Mouse (Mus musculus) gastrocnemius, adult 2 months (tissue): ENCODE results near the gene Ptpn18. TPM values are rescaled to one million over a fixed set of nuclear protein-coding genes. Genes with fewer than 3 reads are reported as not detected.
A peak's percentile ranks its signal among the peaks of the same experiment; 100 is the strongest.
"Not testable (repeated sequence)": the region's sequence is repeated elsewhere in the genome, so short reads cannot be mapped to it uniquely, and the experiment has no call there.

Experiments
- DNase-seq: peaks from one replicate; pipeline ENCODE4 v3.0.0; 2022
- H3K27ac ChIP-seq: fragments of 200-600 bp; 2 replicates; pipeline ENCODE4 v1.8.1; 2022; ENCODE audit warnings: mild to moderate bottlenecking
- H3K4me3 ChIP-seq: fragments of 200-600 bp; 2 replicates; pipeline ENCODE4 v1.8.1; 2022; ENCODE audit warnings: mild to moderate bottlenecking, moderate library complexity
- CTCF ChIP-seq: fragments of 200-600 bp; IDR thresholded peaks from 2 replicates; pipeline ENCODE4 v1.8.1; 2022; ENCODE audit warnings: antibody characterized with exemption, mild to moderate bottlenecking, moderate library complexity
- intact Hi-C: fragments of 180-260 bp; cut with DNase I; formaldehyde crosslinking; loops from one replicate; pipeline ENCODE4 v1.15.1; 2025
- long read RNA-seq, 2 experiments: library from polyadenylated mRNA; stranded (forward); transcript quantifications; one replicate each; pipeline ENCODE4 v2.0.0; 2021
- total RNA-seq, 2 experiments: library from RNA; stranded (reverse); gene quantifications; 2 replicates each; pipeline ENCODE4 v1.2.3; 2021

The Ptpn18 gene
- total RNA-seq = 1 to 10 TPM; 1.8 to 2.3 TPM
- long read RNA-seq, experiment 1 = 0 reads
- long read RNA-seq, experiment 2 = 0 reads

DNA sequence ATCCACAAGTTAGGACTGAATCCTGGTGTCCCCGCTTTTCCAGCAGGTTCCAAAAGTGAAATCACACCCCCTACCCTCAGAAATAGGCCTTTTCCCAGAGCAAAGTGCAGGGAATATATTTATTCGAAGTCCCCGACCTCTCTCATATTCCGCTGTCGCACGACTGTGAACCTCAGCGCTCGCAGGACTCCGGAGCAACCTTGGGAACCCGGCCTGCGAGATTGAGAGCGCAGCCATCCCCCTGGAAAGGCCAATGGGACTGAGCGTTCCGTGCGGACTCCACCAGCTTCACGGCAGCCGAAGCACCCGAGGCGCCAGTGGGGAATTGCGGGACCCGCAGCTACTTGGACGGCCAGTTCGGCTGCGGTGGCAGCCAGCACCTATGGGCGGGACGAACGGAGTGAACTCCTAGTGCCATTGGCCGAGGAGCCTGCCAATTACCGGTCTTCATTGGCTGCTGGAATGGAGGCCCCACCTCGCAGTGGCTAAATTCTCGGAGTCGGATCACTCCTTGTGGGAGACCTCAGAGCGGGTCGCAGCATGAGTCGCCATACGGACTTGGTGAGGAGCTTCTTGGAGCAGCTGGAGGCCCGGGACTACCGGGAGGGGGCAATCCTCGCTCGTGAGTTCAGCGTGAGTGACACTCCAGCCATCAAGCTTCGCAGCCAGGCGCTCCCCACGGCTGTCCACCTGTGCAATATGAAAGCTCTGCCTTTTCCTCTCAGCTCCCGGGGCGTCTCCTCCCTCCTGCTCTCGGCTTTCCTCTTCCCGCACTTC is at the start of gene Ptpn18:
Gene Ptpn18 (plus strand): TSS at position 479 of the 777 bp plus-strand sequence.
- H3K27ac ChIP-seq = peak within 1 kb of the TSS; percentile 64
- intact Hi-C loops = no loop called here
- TF ChIP-seq CTCF = peak; percentile 37

DNA sequence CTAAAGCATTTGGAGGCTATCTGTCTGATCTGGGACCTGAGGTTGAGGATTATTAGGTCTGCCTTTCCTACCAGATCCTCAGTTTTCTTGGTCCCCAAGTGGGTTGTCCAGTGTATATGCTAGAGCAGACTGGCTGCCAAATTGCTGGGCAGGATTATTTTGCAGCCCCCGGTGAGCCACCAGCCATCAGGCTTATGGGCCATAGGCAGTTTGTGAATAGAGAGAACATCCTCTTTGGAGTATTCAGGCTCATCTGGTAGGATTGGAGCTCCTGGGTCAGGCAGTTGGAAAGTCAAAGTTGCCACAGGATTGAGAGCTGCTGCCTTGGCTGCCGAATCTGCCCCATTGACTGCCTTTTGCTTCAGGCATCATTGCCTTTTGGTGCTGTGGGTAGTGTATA is 31.1 kb upstream of the Ptpn18 start:
- DNase-seq = no peak
- TF ChIP-seq CTCF = no peak
- H3K27ac ChIP-seq = no peak overlapping the region
- intact Hi-C loops = no loop called here
- H3K4me3 ChIP-seq = no peak overlapping the region

More for the DNA sequence above, at the start of gene Ptpn18:
- H3K4me3 ChIP-seq = peak within 1 kb of the TSS; percentile 86
- peak; percentile 91 for DNase-seq

DNA sequence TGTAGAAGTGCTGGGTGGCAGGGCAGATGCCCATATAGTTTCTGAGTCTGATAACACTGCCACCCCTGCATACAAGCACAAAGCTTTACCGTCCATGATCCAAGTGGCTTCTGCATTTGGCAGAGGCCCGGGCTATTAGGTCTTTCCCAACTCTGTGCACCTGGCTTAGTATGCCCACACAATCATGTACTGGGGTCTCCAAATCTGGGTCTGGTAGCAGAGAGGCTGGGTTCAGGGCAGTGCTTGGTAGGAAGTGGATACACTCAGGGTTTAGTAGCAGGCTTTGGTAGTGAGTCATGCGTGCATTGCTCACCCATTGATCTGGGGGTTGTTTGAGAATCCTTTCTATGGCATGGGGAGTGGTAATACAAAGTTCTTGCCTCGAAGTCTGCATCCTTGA is 30.3 kb upstream of the Ptpn18 start:
- no peak for DNase-seq
- no peak overlapping the region for H3K4me3 ChIP-seq
- H3K27ac ChIP-seq = no peak overlapping the region
- no peak for TF ChIP-seq CTCF
- intact Hi-C loops = no loop called here

DNA sequence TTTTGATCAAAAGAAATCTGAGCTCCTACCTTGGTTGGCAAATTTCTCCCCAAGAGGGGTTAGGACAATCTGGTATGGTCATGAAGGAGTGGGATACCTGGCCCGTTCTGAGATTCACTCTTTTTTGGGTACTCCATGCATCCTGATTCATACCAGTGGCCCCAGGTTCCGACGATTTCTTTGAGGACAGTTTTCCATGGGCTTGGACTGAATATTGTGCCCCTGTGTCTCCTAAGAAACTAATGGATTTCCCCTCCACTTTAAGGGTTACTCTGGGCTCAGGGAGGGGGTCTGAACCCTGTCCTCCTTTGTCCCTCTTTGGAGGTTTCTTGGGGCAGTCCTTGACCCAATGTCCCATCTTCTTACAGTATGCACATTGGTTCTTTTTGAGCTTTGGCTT is 28.6 kb upstream of the Ptpn18 start:
- H3K4me3 ChIP-seq = no peak overlapping the region
- TF ChIP-seq CTCF = no peak
- intact Hi-C loops = loop anchor here (10.0 kb wide), 3 partner anchors 306 to 426 kb away; partner anchors contain the start of genes Fam168b and Plekhb2
- DNase-seq = no peak
- no peak overlapping the region for H3K27ac ChIP-seq

DNA sequence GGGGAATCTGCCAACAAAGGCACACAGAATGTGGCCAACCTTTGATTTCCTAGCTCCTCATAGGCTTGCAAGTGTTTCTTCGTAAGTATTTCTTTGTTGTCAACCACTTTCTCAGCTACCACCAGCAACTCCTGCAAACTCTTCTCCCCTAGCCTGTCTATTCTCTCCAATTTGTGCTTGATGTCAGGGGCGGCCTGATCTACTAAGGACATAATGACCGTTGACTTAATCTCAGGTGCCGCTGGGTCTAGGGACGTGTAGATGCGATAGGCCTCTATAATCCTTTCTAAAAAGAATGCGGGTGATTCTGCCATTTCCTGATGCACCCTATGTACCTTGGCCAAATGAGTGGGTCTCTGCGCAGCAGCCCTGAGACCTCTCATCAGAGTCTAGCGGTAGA is 28.1 kb upstream of the Ptpn18 start:
- no peak overlapping the region for H3K27ac ChIP-seq
- TF ChIP-seq CTCF = no peak
- intact Hi-C loops = loop anchor here (10.0 kb wide), 3 partner anchors 307 to 427 kb away; partner anchors contain the start of genes Fam168b and Plekhb2
- H3K4me3 ChIP-seq = no peak overlapping the region
- DNase-seq = no peak

DNA sequence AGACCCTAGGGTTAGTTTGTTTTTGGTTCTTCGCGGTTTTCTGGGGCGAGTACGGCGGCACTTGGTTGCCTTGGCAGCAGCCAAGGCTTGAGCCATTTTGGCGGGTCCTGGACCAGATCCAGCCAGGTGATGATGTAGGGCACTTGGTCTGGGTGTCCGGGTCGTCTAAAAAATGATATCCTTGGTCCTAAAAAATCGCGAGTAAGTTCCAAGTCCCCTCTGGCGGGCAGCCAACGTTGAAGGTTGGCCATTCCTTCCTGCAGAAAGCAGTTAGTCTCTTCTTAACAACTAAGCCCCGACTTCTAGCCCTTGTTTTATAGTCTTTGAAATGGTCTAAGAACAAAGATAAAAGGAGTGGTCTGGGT is 27.2 kb upstream of the Ptpn18 start:
- intact Hi-C loops = loop anchor here (10.0 kb wide), 3 partner anchors 308 to 428 kb away; partner anchors contain the start of genes Fam168b and Plekhb2
- peak; percentile 50 for DNase-seq
- TF ChIP-seq CTCF = no peak
- Histone ChIP-seq H3K27ac (peak overlapping the region; percentile 77), H3K4me3 (peak overlapping the region; percentile 80)

DNA sequence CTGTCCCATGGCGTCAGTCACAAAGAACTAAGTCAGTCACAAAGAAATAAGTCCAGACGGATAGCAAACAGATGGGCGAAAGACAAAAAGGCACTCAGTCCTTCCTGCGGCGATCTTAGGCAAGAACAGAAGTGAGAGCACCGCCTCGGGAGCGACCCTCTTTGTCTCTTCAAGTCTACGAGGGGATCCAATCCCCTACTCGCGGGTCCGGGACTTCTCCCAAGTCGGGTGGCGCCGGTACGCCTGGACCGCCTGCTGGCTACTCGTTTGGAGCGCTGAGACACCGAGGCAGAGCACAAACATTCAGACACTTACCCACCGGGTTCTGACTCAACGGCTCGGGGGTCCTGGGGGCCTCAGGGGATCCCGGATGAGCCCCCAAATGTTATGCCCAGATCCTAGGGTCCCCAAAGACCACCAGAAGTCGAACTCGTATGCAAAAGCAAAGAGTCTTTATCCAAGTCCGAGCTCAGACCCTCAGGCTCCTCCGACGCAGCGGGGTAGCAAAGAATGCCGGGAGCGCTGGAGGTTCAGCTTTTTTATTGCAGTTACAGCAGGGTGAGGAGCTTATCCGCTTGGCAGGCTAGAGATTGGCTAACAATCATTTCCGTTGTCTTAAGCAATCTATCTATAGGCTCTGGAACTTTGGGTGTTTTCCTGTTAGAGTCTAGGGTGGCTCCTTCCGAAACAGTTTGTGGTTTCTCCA is 26.6 kb upstream of the Ptpn18 start:
- Histone ChIP-seq H3K4me3 (peak overlapping the region; percentile 80), H3K27ac (peak overlapping the region; percentile 77)
- peak; percentile 36 for DNase-seq
- intact Hi-C loops = loop anchor here (10.0 kb wide), 3 partner anchors 308 to 428 kb away; partner anchors contain the start of genes Fam168b and Plekhb2
- TF ChIP-seq CTCF = no peak

DNA sequence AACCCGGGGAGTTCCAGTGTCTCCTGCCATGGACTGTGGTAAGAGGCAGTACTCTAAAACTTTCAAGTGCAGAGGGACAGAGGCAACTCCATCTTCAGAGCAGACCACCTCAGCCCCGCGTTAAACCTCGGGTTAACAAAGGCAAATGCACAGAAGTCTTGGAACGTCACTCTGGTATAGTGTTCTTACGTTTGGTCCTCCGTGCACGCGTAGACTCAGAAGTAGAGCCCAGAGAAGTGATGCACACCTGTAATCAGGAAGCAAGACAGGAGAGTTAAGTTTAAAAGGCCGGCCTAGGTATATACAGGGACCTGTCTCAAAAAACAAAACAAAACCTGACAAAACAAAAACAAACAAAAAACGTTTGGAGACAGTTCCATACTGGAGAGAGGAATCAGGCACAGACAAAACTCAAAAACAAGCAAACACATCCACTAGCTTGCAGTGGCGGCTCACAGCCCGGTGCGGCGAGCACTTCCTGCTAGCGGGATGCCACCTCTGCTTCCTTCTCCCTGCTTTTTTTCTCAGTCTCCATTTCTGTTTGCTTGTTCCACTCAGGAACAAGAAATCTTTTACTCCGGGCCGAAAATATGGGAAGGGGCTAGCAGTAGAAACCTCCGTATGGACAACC is 25.6 kb upstream of the Ptpn18 start:
- peak overlapping the region; percentile 81 for H3K27ac ChIP-seq
- no peak for TF ChIP-seq CTCF
- peak overlapping the region; percentile 80 for H3K4me3 ChIP-seq
- intact Hi-C loops = loop anchor here (10.0 kb wide), 3 partner anchors 309 to 429 kb away; partner anchors contain the start of genes Fam168b and Plekhb2
- no peak for DNase-seq

DNA sequence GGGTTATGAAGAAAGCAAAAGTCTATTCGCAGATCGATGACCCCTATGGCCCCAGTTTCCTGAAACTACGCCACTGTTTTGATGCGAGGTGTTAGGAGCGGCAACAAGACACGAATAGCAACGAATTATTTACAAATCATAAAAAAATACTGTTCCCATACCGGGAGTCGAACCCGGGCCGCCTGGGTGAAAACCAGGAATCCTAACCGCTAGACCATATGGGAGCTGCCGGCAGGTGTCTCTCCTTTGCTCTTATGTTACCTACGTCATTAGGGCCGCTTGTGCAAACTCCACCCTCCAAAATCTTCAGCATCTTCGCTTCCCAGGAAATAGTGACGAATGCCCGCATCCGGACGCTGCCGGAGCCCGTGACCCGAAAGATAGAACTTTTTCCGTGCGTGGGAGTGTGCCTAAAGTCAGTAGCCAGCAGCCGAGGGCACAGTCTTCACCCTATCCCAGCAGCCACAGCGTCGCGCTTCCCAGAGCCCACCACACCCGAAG is 24.9 kb upstream of the Ptpn18 start:
- Histone ChIP-seq H3K4me3 (peak overlapping the region; percentile 80), H3K27ac (peak overlapping the region; percentile 81)
- TF ChIP-seq CTCF = no peak
- peak; percentile 82 for DNase-seq
- intact Hi-C loops = loop anchor here (10.0 kb wide), 3 partner anchors 310 to 430 kb away; partner anchors contain the start of genes Fam168b and Plekhb2

DNA sequence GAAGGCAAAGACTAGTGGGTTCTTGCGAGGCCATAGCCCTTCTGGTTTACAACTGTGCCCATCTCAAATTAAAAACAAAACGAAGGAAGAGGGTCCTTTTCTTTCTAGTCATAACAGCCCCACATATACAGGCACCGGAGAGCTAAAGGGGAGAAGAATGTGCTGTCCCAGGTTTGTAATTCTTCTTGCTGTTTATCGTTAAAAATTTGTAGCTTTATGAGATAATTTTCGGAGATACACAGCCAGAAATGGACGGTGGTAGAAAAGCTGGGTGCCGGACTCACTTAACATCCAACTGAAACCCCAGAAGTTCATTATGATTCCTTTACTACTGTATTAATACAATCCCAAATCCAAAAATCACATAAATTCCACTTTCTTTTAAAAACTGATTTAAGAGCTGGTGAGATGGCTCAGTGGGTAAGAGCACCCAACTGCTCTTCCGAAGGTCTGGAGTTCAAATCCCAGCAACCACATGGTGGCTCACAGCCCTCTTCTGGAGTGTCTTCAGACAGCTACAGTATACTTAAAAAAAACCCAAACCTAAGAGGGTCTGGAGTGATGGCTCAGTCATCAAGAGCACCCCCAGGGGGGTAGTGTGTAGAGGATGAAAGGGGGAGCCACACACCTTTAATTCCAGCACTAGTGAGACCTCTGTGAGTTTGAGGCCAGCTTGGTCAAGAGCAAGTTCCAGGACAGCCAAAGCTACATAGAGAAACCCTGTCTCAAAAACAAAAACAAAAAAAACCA is 24.0 kb upstream of the Ptpn18 start:
- intact Hi-C loops = loop anchor here (10.0 kb wide), 3 partner anchors 311 to 431 kb away; partner anchors contain the start of genes Fam168b and Plekhb2
- no peak for TF ChIP-seq CTCF
- Histone ChIP-seq H3K4me3 (peak overlapping the region; percentile 80), H3K27ac (peak overlapping the region; percentile 81)
- DNase-seq = no peak

DNA sequence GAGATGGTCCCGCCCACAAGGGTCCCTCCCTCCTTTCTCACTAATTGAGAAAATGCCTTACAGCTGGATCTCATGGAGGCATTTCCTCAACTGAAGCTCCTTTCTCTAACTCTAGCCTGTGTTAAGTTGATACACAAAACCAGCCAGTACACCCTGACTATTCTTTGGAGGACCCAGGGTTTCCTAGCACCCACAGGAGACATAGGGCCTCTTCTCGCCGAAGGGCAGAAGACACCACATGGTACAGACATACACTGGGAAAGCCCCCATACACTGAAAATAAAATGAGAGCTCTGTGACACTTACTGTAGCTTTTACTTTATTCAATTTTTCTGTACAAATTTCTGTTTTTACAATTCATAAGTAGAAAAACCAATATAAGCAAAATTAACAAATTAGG is 23.2 kb upstream of the Ptpn18 start:
- H3K4me3 ChIP-seq = no peak overlapping the region
- DNase-seq = no peak
- H3K27ac ChIP-seq = no peak overlapping the region
- no peak for TF ChIP-seq CTCF
- intact Hi-C loops = loop anchor here (10.0 kb wide), 3 partner anchors 312 to 432 kb away; partner anchors contain the start of genes Fam168b and Plekhb2

DNA sequence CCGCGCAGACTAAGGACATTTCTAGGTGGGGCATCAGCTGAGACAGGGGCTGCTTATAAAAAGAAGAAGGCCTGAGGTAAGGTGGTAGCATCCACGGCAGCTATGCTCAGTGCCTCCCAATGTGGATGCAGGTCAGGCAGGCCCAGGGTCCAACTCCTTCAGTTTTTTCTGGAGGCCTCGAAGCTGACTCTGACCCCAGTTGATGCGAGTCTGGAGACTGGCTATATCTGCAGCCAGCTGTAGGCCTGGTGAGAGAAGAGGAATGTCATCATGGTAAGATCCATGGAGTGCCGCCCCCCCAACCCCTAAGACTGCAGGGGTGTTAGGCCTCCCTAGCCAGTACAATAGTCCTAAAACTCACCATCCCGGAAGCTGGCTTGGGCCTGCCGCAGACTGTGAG is 22.2 kb upstream of the Ptpn18 start:
- not testable (repeated sequence) for H3K27ac ChIP-seq, H3K4me3 ChIP-seq, DNase-seq
- intact Hi-C loops = loop anchor here (10.0 kb wide), 3 partner anchors 313 to 433 kb away; partner anchors contain the start of genes Fam168b and Plekhb2
